Mouse (Mus musculus): ENCODE results near the gene Ppm1a. TPM values are rescaled to one million over a fixed set of nuclear protein-coding genes. Genes with fewer than 3 reads are reported as not detected.

Gene Ppm1a
- total and polyA plus RNA-seq, 3 experiments = 111 to 119 TPM; not detected in 1

- TF ChIP-seq ETS1 (IDR thresholded peaks at IDR 0.05; ENCODE audit: low read depth, low read length) = no peak
- no peak for TF ChIP-seq MAX (IDR thresholded peaks at IDR 0.05; ENCODE audit: low read length)
- no peak for TF ChIP-seq ZC3H11A (IDR thresholded peaks at IDR 0.05; ENCODE audit: low read depth, low read length)
- no peak for TF ChIP-seq POLR2AphosphoS2 (IDR thresholded peaks at IDR 0.05; ENCODE audit: low read length)
- no peak for TF ChIP-seq RAD21 (IDR thresholded peaks at IDR 0.05; ENCODE audit: low read depth, low read length)
- TF ChIP-seq SMC3 (IDR thresholded peaks at IDR 0.05; ENCODE audit: low read depth, low read length) = no peak
- TF ChIP-seq MYB (IDR thresholded peaks at IDR 0.05; ENCODE audit: low read depth, low read length) = no peak
- no peak for TF ChIP-seq TAL1 (IDR thresholded peaks at IDR 0.05; ENCODE audit: low read length)
- no peak for TF ChIP-seq TBP (IDR thresholded peaks at IDR 0.05; ENCODE audit: low read depth, low read length)
- TF ChIP-seq NRF1 (IDR thresholded peaks at IDR 0.05; ENCODE audit: insufficient read depth, low read depth, low read length, poor library complexity, severe bottlenecking) = no peak
- TF ChIP-seq CHD2 (IDR thresholded peaks at IDR 0.05; ENCODE audit: low read length) = no peak
- DNase-seq (ENCODE audit: low read depth, low spot score) = no peak
- H3K79me2 ChIP-seq (ENCODE audit: control insufficient read depth, insufficient read depth, low read length, poor library complexity) = peaks cover 13% of the 10 kb centered on the region
- H3K4me3 ChIP-seq (ENCODE audit: control insufficient read depth in 1 of 2, insufficient read depth in 1 of 2, low read depth in 2 of 2, low read length in 2 of 2) = no peak overlapping the region
- H3K27ac ChIP-seq (ENCODE audit: control insufficient read depth, low read depth, low read length) = no peak overlapping the region
- H3K4me1 ChIP-seq (ENCODE audit: control insufficient read depth in 1 of 2, insufficient read depth in 2 of 2, low read length in 2 of 2) = peaks cover 15 to 18% of the 10 kb centered on the region in 2 experiments
- H3K9ac ChIP-seq (ENCODE audit: control insufficient read depth, low read depth, low read length, poor library complexity, severe bottlenecking) = no peak overlapping the region
- no peaks in the 10 kb centered on the region for H3K9me3 ChIP-seq (replicated peaks; ENCODE audit: insufficient read depth, low read length)
- H3K27me3 ChIP-seq (ENCODE audit: control insufficient read depth in 1 of 2, insufficient read depth in 2 of 2, low read length in 2 of 2) = no peaks in the 10 kb centered on the region
- peaks cover 0 to 21% of the 10 kb centered on the region in 2 experiments; a peak in 2 of 4 replicates for H3K36me3 ChIP-seq (ENCODE audit: control insufficient read depth in 1 of 2, insufficient read depth in 2 of 2, low read length in 2 of 2)
These were observed 341 bp downstream of the Ppm1a start for GRCm38 (mm10) chr12:72757596-72757995.

- H3K27ac ChIP-seq (ENCODE audit: control insufficient read depth, low read depth, low read length) = peak overlapping the region; percentile 88
- no peaks in the 10 kb centered on the region for H3K27me3 ChIP-seq (ENCODE audit: control insufficient read depth in 1 of 2, insufficient read depth in 2 of 2, low read length in 2 of 2)
- no peak for DNase-seq (ENCODE audit: low read depth, low spot score)
- peak overlapping the region; percentile 65 to 92 for H3K4me3 ChIP-seq (ENCODE audit: control insufficient read depth in 1 of 2, insufficient read depth in 1 of 2, low read depth in 2 of 2, low read length in 2 of 2)
- peak overlapping the region; percentile 97 for H3K9ac ChIP-seq (ENCODE audit: control insufficient read depth, low read depth, low read length, poor library complexity, severe bottlenecking)
- peaks cover 0 to 40% of the 10 kb centered on the region in 2 experiments; a peak in 2 of 4 replicates for H3K36me3 ChIP-seq (ENCODE audit: control insufficient read depth in 1 of 2, insufficient read depth in 2 of 2, low read length in 2 of 2)
- no peaks in the 10 kb centered on the region for H3K9me3 ChIP-seq (replicated peaks; ENCODE audit: insufficient read depth, low read length)
- H3K79me2 ChIP-seq (ENCODE audit: control insufficient read depth, insufficient read depth, low read length, poor library complexity) = peaks cover 31% of the 10 kb centered on the region
- no peak for TF ChIP-seq TAL1 (IDR thresholded peaks at IDR 0.05; ENCODE audit: low read length)
- TF ChIP-seq MYC (IDR thresholded peaks at IDR 0.05; ENCODE audit: low read depth, low read length) = no peak
- TF ChIP-seq TCF12 (IDR thresholded peaks at IDR 0.05; ENCODE audit: low read depth, low read length) = no peak
- TF ChIP-seq EP300 (IDR thresholded peaks at IDR 0.05; ENCODE audit: low read depth in 1 of 2, low read length in 2 of 2) = peak in 1 of 2 experiments; percentile 4; a peak in 1 of 4 replicates
- no peak for TF ChIP-seq MXI1 (IDR thresholded peaks at IDR 0.05; ENCODE audit: low read depth, low read length)
- TF ChIP-seq SIN3A (IDR thresholded peaks at IDR 0.05; ENCODE audit: low read length) = no peak
- TF ChIP-seq ZKSCAN1 (IDR thresholded peaks at IDR 0.05; ENCODE audit: low read depth, low read length) = no peak
- no peak for TF ChIP-seq POLR2A (IDR thresholded peaks at IDR 0.05; ENCODE audit: control insufficient read depth in 1 of 2, insufficient read depth in 1 of 2, low read depth in 1 of 2, low read length in 2 of 2, poor library complexity in 1 of 2)
- no peak for TF ChIP-seq MEF2A (IDR thresholded peaks at IDR 0.05; ENCODE audit: extremely low read depth, insufficient replicate concordance, low read depth, low read length, poor library complexity, severe bottlenecking)
- no peak for TF ChIP-seq MYB (IDR thresholded peaks at IDR 0.05; ENCODE audit: low read depth, low read length)
- 0 out of 2 replicates have a peak, but pooled peaks have one; percentile 43 for TF ChIP-seq CHD1 (IDR thresholded peaks at IDR 0.05; ENCODE audit: low read depth, low read length)
- peaks cover 28 to 29% of the 10 kb centered on the region in 2 experiments for H3K4me1 ChIP-seq (ENCODE audit: control insufficient read depth in 1 of 2, insufficient read depth in 2 of 2, low read length in 2 of 2)
These were observed 2.7 kb downstream of the Ppm1a start for GRCm38 (mm10) chr12:72759956-72760355.
